Mouse (Mus musculus) MEL (cell line): ENCODE measurements around the gene Rprd1b. TPM values are rescaled to one million over a fixed set of nuclear protein-coding genes. Genes with fewer than 3 reads are reported as not detected.

Experiments used
- DNase-seq: peaks from one replicate; pipeline ENCODE4 v3.0.0; 2011; ENCODE audit warnings: low read depth, low spot score
- H3K27ac ChIP-seq: 2 replicates; pipeline ENCODE4 v1.5.1; 2012; ENCODE audit warnings: low read depth, mild to moderate bottlenecking, control low read depth, low read length, moderate library complexity; ENCODE audit not compliant: control insufficient read depth
- H3K27me3 ChIP-seq, 2 experiments: fragments of 150-350 bp in 1 of 2; sonication (generic) in 1 of 2; 2 replicates each; pipeline ENCODE4 v1.6.1; 2012; ENCODE audit warnings: low read length in 2 of 2, mild to moderate bottlenecking in 2 of 2, improper control_type of control experiment in 1 of 2, moderate library complexity in 1 of 2; ENCODE audit not compliant: insufficient read depth in 2 of 2, control insufficient read depth in 1 of 2
- H3K36me3 ChIP-seq, 2 experiments: 2 replicates each; pipeline ENCODE4 v1.6.1; 2012 to 2014; ENCODE audit warnings: low read length in 2 of 2, improper control_type of control experiment in 1 of 2, inconsistent platforms in 1 of 2, mild to moderate bottlenecking in 1 of 2; ENCODE audit not compliant: insufficient read depth in 2 of 2, control insufficient read depth in 1 of 2
- H3K4me1 ChIP-seq, 2 experiments: fragments of 150-350 bp in 1 of 2; sonication (generic) in 1 of 2; 2 replicates each; pipeline ENCODE4 v1.6.1; 2012; ENCODE audit warnings: low read length in 2 of 2, improper control_type of control experiment in 1 of 2, mild to moderate bottlenecking in 1 of 2; ENCODE audit not compliant: insufficient read depth in 2 of 2, control insufficient read depth in 1 of 2
- H3K4me3 ChIP-seq, 2 experiments: fragments of 150-350 bp in 1 of 2; sonication (generic) in 1 of 2; 2 replicates each; pipeline ENCODE4 v1.5.1; 2012; ENCODE audit warnings: low read depth in 2 of 2, low read length in 2 of 2, mild to moderate bottlenecking in 2 of 2, moderate library complexity in 2 of 2, control low read depth in 1 of 2, improper control_type of control experiment in 1 of 2; ENCODE audit not compliant: control insufficient read depth in 1 of 2, insufficient read depth in 1 of 2
- H3K79me2 ChIP-seq: 2 replicates; pipeline ENCODE4 v1.6.1; 2012; ENCODE audit warnings: mild to moderate bottlenecking, low read length, moderate library complexity; ENCODE audit not compliant: control insufficient read depth, poor library complexity, insufficient read depth
- H3K9ac ChIP-seq: 2 replicates; pipeline ENCODE4 v1.6.1; 2012; ENCODE audit warnings: low read depth, mild to moderate bottlenecking, control low read depth, low read length, moderate library complexity; ENCODE audit not compliant: control insufficient read depth, poor library complexity, severe bottlenecking
- H3K9me3 ChIP-seq: fragments of 150-350 bp; sonication (generic); replicated peaks from 2 replicates; pipeline ENCODE4 v1.6.1; 2012; ENCODE audit warnings: mild to moderate bottlenecking, low read length, improper control_type of control experiment, moderate library complexity; ENCODE audit not compliant: insufficient read depth
- BHLHE40 ChIP-seq: IDR thresholded peaks from 2 replicates; pipeline ENCODE4 v1.6.1; 2012; ENCODE audit warnings: low read depth, mild to moderate bottlenecking, inconsistent platforms, low read length, improper control_type of control experiment, borderline replicate concordance
- CHD1 ChIP-seq: IDR thresholded peaks from 2 replicates; pipeline ENCODE4 v1.6.1; 2012; ENCODE audit warnings: low read depth, mild to moderate bottlenecking, inconsistent platforms, low read length, improper control_type of control experiment
- CHD2 ChIP-seq: IDR thresholded peaks from 2 replicates; pipeline ENCODE4 v1.6.1; 2011; ENCODE audit warnings: low read length, improper control_type of control experiment
- E2F4 ChIP-seq: IDR thresholded peaks from 2 replicates; pipeline ENCODE4 v1.6.1; 2011; ENCODE audit warnings: low read depth, low read length, improper control_type of control experiment, borderline replicate concordance
- ELF1 ChIP-seq: IDR thresholded peaks from 2 replicates; pipeline ENCODE4 v1.6.1; 2014; ENCODE audit warnings: low read depth, mild to moderate bottlenecking, inconsistent platforms, low read length, improper control_type of control experiment, moderate library complexity
- EP300 ChIP-seq, 2 experiments: IDR thresholded peaks; 2 replicates each; pipeline ENCODE4 v1.6.1; 2011; ENCODE audit warnings: improper control_type of control experiment in 2 of 2, low read length in 2 of 2, low read depth in 1 of 2, mild to moderate bottlenecking in 1 of 2
- ETS1 ChIP-seq: IDR thresholded peaks from 2 replicates; pipeline ENCODE4 v1.6.1; 2012; ENCODE audit warnings: low read depth, mild to moderate bottlenecking, inconsistent platforms, low read length, improper control_type of control experiment, moderate library complexity
- GATA1 ChIP-seq: IDR thresholded peaks from 2 replicates; pipeline ENCODE4 v1.6.1; 2011; ENCODE audit warnings: low read depth, low read length, improper control_type of control experiment
- HCFC1 ChIP-seq: IDR thresholded peaks from 2 replicates; pipeline ENCODE4 v1.6.1; 2012; ENCODE audit warnings: low read depth, mild to moderate bottlenecking, inconsistent platforms, low read length, improper control_type of control experiment, moderate library complexity
- JUND ChIP-seq: IDR thresholded peaks from 2 replicates; pipeline ENCODE4 v1.6.1; 2011; ENCODE audit warnings: low read depth, mild to moderate bottlenecking, improper control_type of control experiment, low read length
- KAT2A ChIP-seq: conservative IDR thresholded peaks from 2 replicates; pipeline ENCODE4 v1.6.1; 2012; ENCODE audit warnings: low read depth, low read length, improper control_type of control experiment, inconsistent platforms
- MAFK ChIP-seq: IDR thresholded peaks from 2 replicates; pipeline ENCODE4 v1.6.1; 2011; ENCODE audit warnings: low read depth, mild to moderate bottlenecking, low read length, improper control_type of control experiment, borderline replicate concordance
- MAX ChIP-seq: IDR thresholded peaks from 2 replicates; pipeline ENCODE4 v1.6.1; 2011; ENCODE audit warnings: low read length, improper control_type of control experiment
- MAZ ChIP-seq: IDR thresholded peaks from 2 replicates; pipeline ENCODE4 v1.6.1; 2012; ENCODE audit warnings: low read depth, mild to moderate bottlenecking, inconsistent platforms, low read length, improper control_type of control experiment
- MEF2A ChIP-seq: IDR thresholded peaks from 2 replicates; pipeline ENCODE4 v1.6.1; 2014; ENCODE audit warnings: low read depth, mild to moderate bottlenecking, inconsistent platforms, low read length, improper control_type of control experiment; ENCODE audit not compliant: poor library complexity, insufficient replicate concordance, severe bottlenecking; ENCODE audit errors: extremely low read depth
- MYC ChIP-seq: IDR thresholded peaks from 2 replicates; pipeline ENCODE4 v1.6.1; 2011; ENCODE audit warnings: low read depth, mild to moderate bottlenecking, low read length, improper control_type of control experiment, moderate library complexity
- NELFE ChIP-seq: IDR thresholded peaks from 2 replicates; pipeline ENCODE4 v1.6.1; 2011; ENCODE audit warnings: low read depth, low read length, improper control_type of control experiment
- NRF1 ChIP-seq: IDR thresholded peaks from 2 replicates; pipeline ENCODE4 v1.6.1; 2014; ENCODE audit warnings: low read depth, mild to moderate bottlenecking, inconsistent platforms, low read length, improper control_type of control experiment, moderate library complexity; ENCODE audit not compliant: poor library complexity, insufficient read depth, severe bottlenecking
- POLR2AphosphoS2 ChIP-seq: IDR thresholded peaks from 2 replicates; pipeline ENCODE4 v1.6.1; 2011; ENCODE audit warnings: low read length, improper control_type of control experiment
- POLR2AphosphoS5 ChIP-seq: IDR thresholded peaks from 2 replicates; pipeline ENCODE4 v1.6.1; 2012; ENCODE audit warnings: low read depth, borderline replicate concordance, mild to moderate bottlenecking, inconsistent platforms, low read length, moderate library complexity, mixed read lengths
- RAD21 ChIP-seq: IDR thresholded peaks from 2 replicates; pipeline ENCODE4 v1.6.1; 2011; ENCODE audit warnings: mild to moderate bottlenecking, low read depth, low read length, improper control_type of control experiment
- RCOR1 ChIP-seq: IDR thresholded peaks from 2 replicates; pipeline ENCODE4 v1.6.1; 2012; ENCODE audit warnings: low read depth, mild to moderate bottlenecking, inconsistent platforms, low read length, improper control_type of control experiment
- SIN3A ChIP-seq: IDR thresholded peaks from 2 replicates; pipeline ENCODE4 v1.6.1; 2012; ENCODE audit warnings: low read length, improper control_type of control experiment, inconsistent platforms
- SMC3 ChIP-seq: IDR thresholded peaks from 2 replicates; pipeline ENCODE4 v1.6.1; 2011; ENCODE audit warnings: low read depth, low read length, improper control_type of control experiment
- TAL1 ChIP-seq: IDR thresholded peaks from 2 replicates; pipeline ENCODE4 v1.6.1; 2012; ENCODE audit warnings: mild to moderate bottlenecking, inconsistent platforms, low read length, moderate library complexity, mixed read lengths
- TBP ChIP-seq: IDR thresholded peaks from 2 replicates; pipeline ENCODE4 v1.8.0; 2011; ENCODE audit warnings: low read depth, low read length, improper control_type of control experiment
- TCF12 ChIP-seq: IDR thresholded peaks from 2 replicates; pipeline ENCODE4 v1.6.1; 2014; ENCODE audit warnings: low read depth, mild to moderate bottlenecking, inconsistent platforms, low read length, improper control_type of control experiment, moderate library complexity
- UBTF ChIP-seq: IDR thresholded peaks from 2 replicates; pipeline ENCODE4 v1.6.1; 2012; ENCODE audit warnings: low read depth, mild to moderate bottlenecking, inconsistent platforms, low read length, improper control_type of control experiment, moderate library complexity, borderline replicate concordance; ENCODE audit not compliant: insufficient read depth
- USF1 ChIP-seq: IDR thresholded peaks from 2 replicates; pipeline ENCODE4 v1.6.1; 2014; ENCODE audit warnings: low read depth, mild to moderate bottlenecking, inconsistent platforms, low read length, improper control_type of control experiment, moderate library complexity
- ZC3H11A ChIP-seq: IDR thresholded peaks from 2 replicates; pipeline ENCODE4 v1.6.1; 2012; ENCODE audit warnings: low read depth, mild to moderate bottlenecking, inconsistent platforms, low read length, improper control_type of control experiment
- ZNF384 ChIP-seq: IDR thresholded peaks from 2 replicates; pipeline ENCODE4 v1.6.1; 2012; ENCODE audit warnings: low read depth, mild to moderate bottlenecking, inconsistent platforms, low read length, improper control_type of control experiment
- polyA plus RNA-seq, 2 experiments: library from polyadenylated mRNA; stranded (reverse) in 1 of 2; unstranded in 1 of 2; fragments of >175 nt in 1 of 2; fragments of >200 nt in 1 of 2; gene quantifications; 2 replicates each; pipeline versions ENCODE4 v1.2.1 to v1.2.4; 2012; ENCODE audit warnings: low replicate concordance in 2 of 2, low read depth in 1 of 2; ENCODE audit not compliant: insufficient read length in 2 of 2, insufficient read depth in 1 of 2, missing spikeins in 1 of 2
- total RNA-seq: library from RNA; depleted of rRNA; stranded (reverse); fragments of 300-350 nt; gene quantifications from 2 replicates; pipeline ENCODE4 v1.2.3, GENCODE M21; 2012

Gene Rprd1b
- total and polyA plus RNA-seq, 3 experiments = 14.2 to 35.1 TPM; not detected in 1

GRCm38 (mm10) chr2:158059666-158060105, 31.4 kb downstream of the Rprd1b start:
- Histone ChIP-seq H3K27ac (no peak overlapping the region), H3K4me1 (peaks cover 0 to 3% of the 10 kb centered on the region in 2 experiments; a peak in 1 of 4 replicates), H3K9ac (no peak overlapping the region), H3K4me3 (no peak overlapping the region), H3K36me3 (peaks cover 2 to 30% of the 10 kb centered on the region in 2 experiments; a peak in 3 of 4 replicates), H3K79me2 (no peaks in the 10 kb centered on the region), H3K9me3 (no peaks in the 10 kb centered on the region), H3K27me3 (no peaks in the 10 kb centered on the region)
- TF ChIP-seq ZNF384 (no peak), E2F4 (no peak), MAFK (no peak), SIN3A (no peak), POLR2AphosphoS5 (no peak), MYC (no peak), UBTF (no peak), JUND (no peak), KAT2A (no peak), CHD1 (no peak), ZC3H11A (no peak), SMC3 (no peak), TCF12 (no peak), RCOR1 (no peak), ELF1 (no peak), ETS1 (0 out of 2 replicates have a peak, but pooled peaks have one; percentile 22), TBP (no peak), MEF2A (no peak), RAD21 (no peak), EP300 (IDR thresholded peaks at IDR 0.05; ENCODE audit: low read depth in 1 of 2, low read length in 2 of 2) (peak in 1 of 2 experiments; percentile 6; a peak in 1 of 4 replicates), HCFC1 (no peak), GATA1 (peak; percentile 49; the same call in 1 of the 2 replicates), NRF1 (no peak), TAL1 (peak; percentile 35; the same call in 1 of the 2 replicates), MAX (no peak), MAZ (no peak), NELFE (no peak), BHLHE40 (no peak), CHD2 (no peak), POLR2AphosphoS2 (no peak), USF1 (no peak; the same call in 1 of the 2 replicates)
- peak; percentile 20 for DNase-seq
